17 mouse cellular contexts compared by ENCODE assay signal in the genomic region with DNA sequence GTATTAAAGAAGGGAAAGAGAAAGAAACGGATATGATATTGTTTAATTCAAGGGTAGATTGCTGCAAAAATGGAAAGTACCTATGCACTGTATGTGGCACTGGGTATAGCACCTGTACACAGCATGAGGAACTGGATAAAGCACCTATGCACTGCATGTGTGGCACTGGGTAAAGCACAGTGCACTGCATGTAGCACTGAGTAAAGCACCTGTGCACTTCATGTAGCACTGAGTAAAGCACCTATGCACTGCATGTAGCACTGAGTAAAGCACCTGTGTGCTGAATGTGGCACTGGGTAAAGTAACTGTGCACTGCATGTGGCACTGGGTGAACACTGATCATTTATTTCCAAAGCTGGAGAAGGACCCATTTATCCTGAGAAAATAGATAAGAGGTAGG.
"Had no signal": no experiment of that assay in that cellular context is flagged by ENCODE, and none has a peak within 500 bp of the region (broad histone marks: within the 10 kb centered on the region; RNA-seq: fewer than 3 reads in every experiment).

No protein-coding gene starts in this region.

- ATAC-seq: liver, postnatal 0 days; lung, postnatal 0 days had no signal

- H3K36me3 ChIP-seq: liver, embryonic 13.5 days; liver, embryonic 15.5 days; lung, embryonic 15.5 days; neural tube, embryonic 12.5 days; stomach, embryonic 15.5 days had no signal

- H3K9ac ChIP-seq: liver, embryonic 13.5 days; liver, embryonic 15.5 days; liver, postnatal 0 days; lung, embryonic 15.5 days; neural tube, embryonic 12.5 days; stomach, embryonic 15.5 days had no signal

- H3K4me3 ChIP-seq: liver, embryonic 13.5 days; liver, embryonic 15.5 days; lung, embryonic 15.5 days; megakaryocyte, embryonic 14.5 days; neural tube, embryonic 12.5 days; stomach, embryonic 15.5 days had no signal

- H3K9me3 ChIP-seq: liver, embryonic 13.5 days; liver, embryonic 15.5 days; lung, embryonic 15.5 days; megakaryocyte, embryonic 14.5 days; neural tube, embryonic 12.5 days; stomach, embryonic 15.5 days had no signal

- H3K4me1 ChIP-seq: liver, embryonic 13.5 days; liver, embryonic 15.5 days; lung, embryonic 15.5 days; megakaryocyte, embryonic 14.5 days; neural tube, embryonic 12.5 days; stomach, embryonic 15.5 days had no signal

- H3K27me3 ChIP-seq: liver, embryonic 13.5 days; liver, embryonic 15.5 days; lung, embryonic 15.5 days; megakaryocyte, embryonic 14.5 days; neural tube, embryonic 12.5 days; stomach, embryonic 15.5 days had no signal

- H3K27ac ChIP-seq: liver, embryonic 13.5 days; liver, embryonic 15.5 days; lung, embryonic 15.5 days; macrophage; neural tube, embryonic 12.5 days; stomach, embryonic 15.5 days; stomach, postnatal 0 days had no signal

- DNase-seq: liver, embryonic 13.5 days; liver, postnatal 0 days; lung, adult 2 months; lung, postnatal 14 days; lung, postnatal 36 days; right cerebral cortex, postnatal 14 days; thymus, adult 2 months; thymus, postnatal 25 days; thymus, postnatal 4 days had no signal

- H3K4me2 ChIP-seq: liver, embryonic 13.5 days; liver, embryonic 15.5 days; lung, embryonic 15.5 days; neural tube, embryonic 12.5 days; stomach, embryonic 15.5 days had no signal
